ENCODE assay signal across 8 mouse cellular contexts in the genomic region with DNA sequence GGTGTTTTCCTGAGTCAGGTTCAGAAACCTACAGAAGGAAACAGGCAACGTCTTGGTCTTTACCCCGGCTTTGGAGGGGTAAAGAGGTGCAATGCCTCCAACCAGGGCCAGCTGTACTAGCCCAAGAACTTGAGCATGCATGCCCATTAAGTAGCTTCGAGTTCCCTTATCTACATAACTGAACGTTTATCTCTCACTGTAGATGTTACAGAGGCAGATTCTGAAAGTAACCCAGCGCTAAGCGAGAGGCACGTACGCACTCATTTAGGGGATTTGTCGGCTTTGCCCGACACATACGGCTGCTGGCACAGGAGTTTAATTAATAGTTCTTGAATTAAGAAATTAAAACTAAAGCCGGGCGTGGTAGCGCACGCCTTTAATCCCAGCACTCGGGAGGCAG. TPM values are rescaled to one million over a fixed set of nuclear protein-coding genes. Genes with fewer than 3 reads are reported as not detected.
DNase-seq lines count a peak whose midpoint lies in the region; ATAC-seq and TF ChIP-seq lines count a peak whose summit lies in the region.

No protein-coding gene starts in this region.

- TF ChIP-seq POLR2A in MEL (IDR thresholded peaks at IDR 0.05; ENCODE audit: control insufficient read depth in 1 of 2, insufficient read depth in 1 of 2, low read depth in 1 of 2, low read length in 2 of 2, poor library complexity in 1 of 2): no peak

- H3K4me2 ChIP-seq in heart, postnatal 0 days (ENCODE audit: low read depth, low read length): peak overlapping the region; percentile 73
- peak overlapping the region; percentile 67 for H3K4me2 ChIP-seq in hindbrain, embryonic 13.5 days
- H3K4me2 ChIP-seq in midbrain, embryonic 12.5 days (replicated peaks): peak overlapping the region; percentile 67

- 10% methylated on average over 16 of the region's 16 CpGs for WGBS in heart, postnatal 0 days
- 38% methylated on average over 16 of the region's 16 CpGs for WGBS in hindbrain, embryonic 13.5 days
- WGBS in midbrain, embryonic 12.5 days: 33% methylated on average over 16 of the region's 16 CpGs

- H3K27me3 ChIP-seq in heart, postnatal 0 days (ENCODE audit: control insufficient read depth, insufficient read depth, low read length): no peaks in the 10 kb centered on the region
- H3K27me3 ChIP-seq in MEL (ENCODE audit: control insufficient read depth in 1 of 2, insufficient read depth in 2 of 2, low read length in 2 of 2): peaks cover 4 to 5% of the 10 kb centered on the region in 2 experiments
- no peaks in the 10 kb centered on the region for H3K27me3 ChIP-seq in hindbrain, embryonic 13.5 days
- no peaks in the 10 kb centered on the region for H3K27me3 ChIP-seq in midbrain, embryonic 12.5 days

- H3K4me3 ChIP-seq in heart, postnatal 0 days (ENCODE audit: low read depth, low read length): peak overlapping the region; percentile 65
- peak overlapping the region; percentile 73 to 84 for H3K4me3 ChIP-seq in MEL (ENCODE audit: control insufficient read depth in 1 of 2, insufficient read depth in 1 of 2, low read depth in 2 of 2, low read length in 2 of 2)
- peak overlapping the region; percentile 70 for H3K4me3 ChIP-seq in hindbrain, embryonic 13.5 days
- peak overlapping the region; percentile 71 for H3K4me3 ChIP-seq in midbrain, embryonic 12.5 days

- no peak for TF ChIP-seq CTCF in heart, postnatal 0 days (IDR thresholded peaks at IDR 0.05; ENCODE audit: low read depth)
- TF ChIP-seq CTCF in MEL (IDR thresholded peaks at IDR 0.05 in 2 of 3, conservative IDR thresholded peaks at IDR 0.05 in 1 of 3; ENCODE audit: control insufficient read depth in 1 of 3, insufficient read depth in 1 of 3, low read depth in 2 of 3, low read length in 3 of 3, poor library complexity in 1 of 3, severe bottlenecking in 1 of 3): no peak

- peak overlapping the region; percentile 75; the same call in 1 of the 2 replicates for H3K27ac ChIP-seq in heart, postnatal 0 days (ENCODE audit: low read depth)
- peak overlapping the region; percentile 0; the same call in 1 of the 2 replicates for H3K27ac ChIP-seq in MEL (ENCODE audit: control insufficient read depth, low read depth, low read length)
- peak overlapping the region; percentile 93; the same call in 1 of the 2 replicates for H3K27ac ChIP-seq in hindbrain, embryonic 13.5 days
- peak overlapping the region; percentile 92 for H3K27ac ChIP-seq in midbrain, embryonic 12.5 days (replicated peaks)

- H3K79me2 ChIP-seq in MEL (ENCODE audit: control insufficient read depth, insufficient read depth, low read length, poor library complexity): peaks cover 1% of the 10 kb centered on the region

- H3K36me3 ChIP-seq in heart, postnatal 0 days (replicated peaks; ENCODE audit: control insufficient read depth, insufficient read depth, low read length): no peaks in the 10 kb centered on the region
- H3K36me3 ChIP-seq in MEL (ENCODE audit: control insufficient read depth in 1 of 2, insufficient read depth in 2 of 2, low read length in 2 of 2): peaks cover 0 to 5% of the 10 kb centered on the region in 2 experiments; a peak in 1 of 4 replicates
- H3K36me3 ChIP-seq in hindbrain, embryonic 13.5 days: no peaks in the 10 kb centered on the region
- no peaks in the 10 kb centered on the region for H3K36me3 ChIP-seq in midbrain, embryonic 12.5 days

- no peak for DNase-seq in heart, postnatal 0 days (ENCODE audit: low spot score)
- DNase-seq in heart, adult 8-10 months (ENCODE audit: low spot score): no peak
- DNase-seq in MEL (ENCODE audit: low read depth, low spot score): peak; percentile 78
- no peak for DNase-seq in cerebellum, adult 18-20 months
- no peak for DNase-seq in left cerebral cortex, adult 18-20 months (ENCODE audit: low spot score in 2 of 2)
- DNase-seq in adrenal gland, adult 18-20 months (ENCODE audit: low spot score in 2 of 2): no peak

- peak overlapping the region; percentile 62 for H3K9ac ChIP-seq in heart, postnatal 0 days (replicated peaks; ENCODE audit: low read depth, low read length)
- H3K9ac ChIP-seq in MEL (ENCODE audit: control insufficient read depth, low read depth, low read length, poor library complexity, severe bottlenecking): peak overlapping the region; percentile 88
- peak overlapping the region; percentile 85 for H3K9ac ChIP-seq in hindbrain, embryonic 13.5 days
- H3K9ac ChIP-seq in midbrain, embryonic 12.5 days (replicated peaks): peak overlapping the region; percentile 83

- peaks cover 14% of the 10 kb centered on the region for H3K4me1 ChIP-seq in heart, postnatal 0 days (ENCODE audit: control insufficient read depth, insufficient read depth)
- H3K4me1 ChIP-seq in MEL (ENCODE audit: control insufficient read depth in 1 of 2, insufficient read depth in 2 of 2, low read length in 2 of 2): peaks cover 2 to 5% of the 10 kb centered on the region in 2 experiments; a peak in 1 of 4 replicates
- peaks cover 23% of the 10 kb centered on the region for H3K4me1 ChIP-seq in hindbrain, embryonic 13.5 days (replicated peaks)
- H3K4me1 ChIP-seq in midbrain, embryonic 12.5 days: peaks cover 17% of the 10 kb centered on the region

- ATAC-seq in heart, postnatal 0 days (ENCODE audit: insufficient read depth, low read depth): no peak
- no peak for ATAC-seq in hindbrain, embryonic 13.5 days (ENCODE audit: low FRiP score)
- ATAC-seq in midbrain, embryonic 12.5 days (ENCODE audit: low FRiP score, low read depth): no peak; the same call in 1 of the 2 replicates

- no peak; the same call in 1 of the 2 replicates for TF ChIP-seq EP300 in heart, postnatal 0 days (IDR thresholded peaks at IDR 0.05; ENCODE audit: low read depth)
- TF ChIP-seq EP300 in MEL (IDR thresholded peaks at IDR 0.05; ENCODE audit: low read depth in 1 of 2, low read length in 2 of 2): no peak

- no peak for TF ChIP-seq RAD21 in MEL (IDR thresholded peaks at IDR 0.05; ENCODE audit: low read depth, low read length)

- H3K9me3 ChIP-seq in heart, postnatal 0 days (replicated peaks; ENCODE audit: control insufficient read depth, low read length): no peaks in the 10 kb centered on the region
- no peaks in the 10 kb centered on the region for H3K9me3 ChIP-seq in MEL (replicated peaks; ENCODE audit: insufficient read depth, low read length)
- H3K9me3 ChIP-seq in hindbrain, embryonic 13.5 days: no peaks in the 10 kb centered on the region
- no peaks in the 10 kb centered on the region for H3K9me3 ChIP-seq in midbrain, embryonic 12.5 days

TF ChIP-seq in MEL, 35 proteins besides CTCF, POLR2A, EP300 and RAD21 (continues in another document):
- TF ChIP-seq POLR2AphosphoS2 (IDR thresholded peaks at IDR 0.05; ENCODE audit: low read length) (no peak), JUND (IDR thresholded peaks at IDR 0.05; ENCODE audit: low read depth, low read length) (no peak), TBP (IDR thresholded peaks at IDR 0.05; ENCODE audit: low read depth, low read length) (0 out of 2 replicates have a peak, but pooled peaks have one; percentile 15), ZMIZ1 (IDR thresholded peaks at IDR 0.05; ENCODE audit: low read depth, low read length) (peak; percentile 53; the same call in 1 of the 2 replicates), BHLHE40 (IDR thresholded peaks at IDR 0.05; ENCODE audit: borderline replicate concordance, low read depth, low read length) (no peak), E2F4 (IDR thresholded peaks at IDR 0.05; ENCODE audit: borderline replicate concordance, low read depth, low read length) (peak; percentile 41; the same call in 1 of the 2 replicates), MAFK (IDR thresholded peaks at IDR 0.05; ENCODE audit: borderline replicate concordance, low read depth, low read length) (no peak), USF1 (IDR thresholded peaks at IDR 0.05; ENCODE audit: low read depth, low read length) (no peak), KAT2A (conservative IDR thresholded peaks at IDR 0.05; ENCODE audit: low read depth, low read length) (no peak)

RNA-seq across cellular contexts. Expression of a gene that starts 0.6 kb away (rescaled TPM):
- total RNA-seq in heart, postnatal 0 days (2014; rRNA removed; ENCODE audit: low replicate concordance): 25.4 and 26.9 TPM in 2 replicates
- polyA plus RNA-seq in heart, postnatal 0 days (2015; fragmentation: Nextera tagmentation; extraction: Ambion mirVana): 27.4 and 29.3 TPM in 2 replicates
- total RNA-seq in heart, adult 8-10 months (2022): 10 to 100 TPM; 16.4 to 22.6 (median 20.3) TPM
- total RNA-seq in MEL (2012; rRNA removed): 21.6 and 24.7 TPM in 2 replicates
- 10 to 100 TPM in 1 of 2 experiments, not detected in 1; 46.4 TPM for polyA plus RNA-seq in MEL (2012; ENCODE audit: insufficient read depth in 1 of 2, insufficient read length in 2 of 2, low read depth in 1 of 2, low replicate concordance in 2 of 2, missing spikeins in 1 of 2)
- 116 and 124 TPM in 2 replicates for polyA plus RNA-seq in hindbrain, embryonic 13.5 days (2015; fragmentation: Nextera tagmentation; extraction: Ambion mirVana)
- polyA plus RNA-seq in midbrain, embryonic 12.5 days (2016; fragmentation: Nextera tagmentation; extraction: Ambion mirVana): 75.9 and 78.1 TPM in 2 replicates
- 100 to 1,000 TPM in 1 of 2 experiments, 10 to 100 TPM in 1; 93.7 to 100 TPM for total RNA-seq in left cerebral cortex, adult 18-20 months (2021)
- 10 to 100 TPM; 46.0 to 50.6 TPM for total RNA-seq in adrenal gland, adult 18-20 months (2021)

RNA-seq across cellular contexts. Expression of a gene that starts 1.4 kb away (rescaled TPM):
- not detected in 2 replicates for total RNA-seq in heart, postnatal 0 days (2014; rRNA removed; ENCODE audit: low replicate concordance)
- polyA plus RNA-seq in heart, postnatal 0 days (2015; fragmentation: Nextera tagmentation; extraction: Ambion mirVana): 0.07 and 0.22 TPM in 2 replicates
- total RNA-seq in heart, adult 8-10 months (2022): under 1 TPM in 1 of 4 experiments, not detected in 3; 0.56 TPM
- total RNA-seq in MEL (2012; rRNA removed): not detected in 2 replicates
- under 1 TPM in 1 of 2 experiments, not detected in 1; 0.11 TPM for polyA plus RNA-seq in MEL (2012; ENCODE audit: insufficient read depth in 1 of 2, insufficient read length in 2 of 2, low read depth in 1 of 2, low replicate concordance in 2 of 2, missing spikeins in 1 of 2)
- polyA plus RNA-seq in hindbrain, embryonic 13.5 days (2015; fragmentation: Nextera tagmentation; extraction: Ambion mirVana): 0.47 and 0.69 TPM in 2 replicates
- polyA plus RNA-seq in midbrain, embryonic 12.5 days (2016; fragmentation: Nextera tagmentation; extraction: Ambion mirVana): 0.22 and 0.26 TPM in 2 replicates
- 1 to 10 TPM; 1.5 to 1.8 TPM for total RNA-seq in left cerebral cortex, adult 18-20 months (2021)
- 1 to 10 TPM; 1.6 to 2.6 TPM for total RNA-seq in adrenal gland, adult 18-20 months (2021)

RNA-seq across cellular contexts. Expression of a gene that starts 42.5 kb away (rescaled TPM):
- 211 and 235 TPM in 2 replicates for total RNA-seq in heart, postnatal 0 days (2014; rRNA removed; ENCODE audit: low replicate concordance)
- 128 and 141 TPM in 2 replicates for polyA plus RNA-seq in heart, postnatal 0 days (2015; fragmentation: Nextera tagmentation; extraction: Ambion mirVana)
- total RNA-seq in heart, adult 8-10 months (2022): 10 to 100 TPM; 39.9 to 47.1 (median 44.3) TPM
- total RNA-seq in MEL (2012; rRNA removed): 113 and 131 TPM in 2 replicates
- polyA plus RNA-seq in MEL (2012; ENCODE audit: insufficient read depth in 1 of 2, insufficient read length in 2 of 2, low read depth in 1 of 2, low replicate concordance in 2 of 2, missing spikeins in 1 of 2): 100 to 1,000 TPM in 1 of 2 experiments, not detected in 1; 124 TPM
- polyA plus RNA-seq in hindbrain, embryonic 13.5 days (2015; fragmentation: Nextera tagmentation; extraction: Ambion mirVana): 195 and 208 TPM in 2 replicates
- polyA plus RNA-seq in midbrain, embryonic 12.5 days (2016; fragmentation: Nextera tagmentation; extraction: Ambion mirVana): 196 and 202 TPM in 2 replicates
- total RNA-seq in left cerebral cortex, adult 18-20 months (2021): 10 to 100 TPM; 82.3 to 83.1 TPM
- 10 to 100 TPM; 30.6 to 37.2 TPM for total RNA-seq in adrenal gland, adult 18-20 months (2021)

Comparison
In these comparisons a context has a peak if more than half of its experiments do, and no peak if none do; other contexts are left out.
1. H3K27ac ChIP-seq: peak in every context shown above with its lines; median percentile 93 in hindbrain, embryonic 13.5 days; 92 in midbrain, embryonic 12.5 days; 75 in heart, postnatal 0 days; 0 in MEL.